Mouse (Mus musculus) limb, embryonic 15.5 days (tissue): ENCODE data around the gene Ifngr2. TPM values are rescaled to one million over a fixed set of nuclear protein-coding genes. Genes with fewer than 3 reads are reported as not detected.

Experiments
- ATAC-seq: fragments of 200-750 bp; cut with Nextera tagmentation; 2 replicates; pipeline ENCODE4 v1.8.0; 2017; ENCODE audit warnings: low read depth, moderate TSS enrichment; ENCODE audit not compliant: insufficient number of reproducible peaks, low FRiP score, low TSS enrichment
- H3K27ac ChIP-seq: fragments of 300-500 bp; sonication (generic); 2 replicates; pipeline ENCODE4 v1.5.1; 2015; ENCODE audit warnings: moderate library complexity, mild to moderate bottlenecking, inconsistent platforms
- H3K27me3 ChIP-seq: fragments of 300-500 bp; sonication (generic); 2 replicates; pipeline ENCODE4 v1.6.1; 2015; ENCODE audit warnings: inconsistent platforms
- H3K36me3 ChIP-seq: fragments of 300-500 bp; sonication (generic); 2 replicates; pipeline ENCODE4 v1.6.1; 2015; ENCODE audit warnings: inconsistent platforms
- H3K4me1 ChIP-seq: fragments of 300-500 bp; sonication (generic); 2 replicates; pipeline ENCODE4 v1.6.1; 2015; ENCODE audit warnings: inconsistent platforms
- H3K4me2 ChIP-seq: fragments of 300-500 bp; sonication (generic); 2 replicates; pipeline ENCODE4 v1.6.1; 2015; ENCODE audit warnings: mild to moderate bottlenecking, inconsistent platforms
- H3K4me3 ChIP-seq: fragments of 300-500 bp; sonication (generic); 2 replicates; pipeline ENCODE4 v1.5.1; 2015; ENCODE audit warnings: mild to moderate bottlenecking, inconsistent platforms
- H3K9ac ChIP-seq: fragments of 300-500 bp; sonication (generic); 2 replicates; pipeline ENCODE4 v1.6.1; 2015; ENCODE audit warnings: inconsistent platforms
- H3K9me3 ChIP-seq: fragments of 300-500 bp; sonication (generic); 2 replicates; pipeline ENCODE4 v1.6.1; 2016; ENCODE audit warnings: inconsistent platforms
- WGBS: fragments of 180-500 bp; shearing (Covaris S2); methylation state at CpG from one replicate; pipeline ENCODE4 v1.1.7; 2015; 5-methylcytosine and 5-hydroxymethylcytosine counted together
- polyA plus RNA-seq: library from polyadenylated mRNA; unstranded; fragments of >200 nt; fragmentation: Nextera tagmentation; extraction: Ambion mirVana; gene quantifications from 2 replicates; pipeline ENCODE4 v1.2.1, GENCODE M21; 2015

Ifngr2 gene
- 56.6 and 67.3 TPM in 2 replicates for polyA plus RNA-seq

DNA sequence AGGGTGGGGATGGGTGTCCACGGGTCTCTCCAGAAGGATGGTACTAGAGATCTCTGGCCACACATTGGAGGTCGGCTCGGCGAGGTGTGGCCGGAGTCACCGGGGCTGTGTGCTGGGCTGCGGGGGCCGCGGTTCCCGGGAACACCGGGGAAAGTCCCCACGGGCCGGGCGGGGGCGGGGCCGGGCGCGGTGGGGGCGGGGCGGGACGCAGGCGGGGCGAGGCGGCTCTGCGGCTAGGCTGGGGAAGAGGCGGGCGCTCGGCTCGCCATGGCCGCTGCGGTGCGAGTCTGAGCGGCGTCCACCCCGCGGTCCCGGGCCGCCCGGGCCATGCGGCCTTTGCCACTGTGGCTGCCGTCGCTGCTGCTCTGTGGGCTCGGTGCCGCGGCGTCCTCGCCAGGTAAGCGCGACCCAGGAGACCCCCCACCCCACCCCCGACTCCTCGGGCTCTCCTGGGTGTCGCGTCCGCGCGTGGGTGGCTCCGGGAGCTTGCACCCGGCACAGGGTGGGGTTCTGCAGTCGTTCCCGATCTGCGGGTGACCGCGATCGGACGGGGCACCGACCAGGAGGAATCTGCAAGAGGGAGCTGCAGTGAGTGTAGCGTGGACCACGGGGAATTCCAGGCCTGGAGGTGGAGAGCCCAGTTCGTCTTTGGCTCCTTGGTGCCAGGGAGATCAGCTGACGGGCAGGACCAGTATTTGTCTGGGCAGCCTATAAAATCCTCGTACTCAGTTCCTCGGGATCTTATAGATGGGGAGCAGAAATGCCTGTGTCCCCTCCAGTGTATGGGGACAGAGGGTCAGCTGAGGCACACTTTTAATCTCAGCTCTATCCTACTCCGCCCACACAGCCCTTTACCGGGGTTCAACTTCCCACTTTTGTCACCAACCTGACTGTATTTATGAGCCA lies at the start of gene Ifngr2:
Gene Ifngr2 (plus strand): TSS at position 237 of the 906 bp plus-strand sequence.
- Histone ChIP-seq H3K9me3 (no peaks in the 10 kb centered on the region), H3K9ac (peak within 1 kb of the TSS; percentile 91), H3K4me1 (peaks cover 32% of the 10 kb centered on the region), H3K27ac (peak within 1 kb of the TSS; percentile 74), H3K27me3 (no peaks in the 10 kb centered on the region), H3K4me3 (peak within 1 kb of the TSS; percentile 89), H3K36me3 (no peaks in the 10 kb centered on the region), H3K4me2 (peak within 1 kb of the TSS; percentile 78)
- ATAC-seq: peak; percentile 84
- under 1% methylated on average over 43 of the region's 74 CpGs for WGBS

- Histone ChIP-seq H3K36me3 (peaks cover 89% of the 10 kb centered on the region), H3K4me1 (no peaks in the 10 kb centered on the region), H3K9ac (no peak overlapping the region), H3K27me3 (no peaks in the 10 kb centered on the region), H3K27ac (no peak overlapping the region), H3K4me2 (no peak overlapping the region), H3K9me3 (no peaks in the 10 kb centered on the region), H3K4me3 (no peak overlapping the region)
- ATAC-seq: no peak
- 93% methylated on average over 7 of the region's 7 CpGs for WGBS
Observed at GRCm38 (mm10) chr16:91498041-91498440, 48.8 kb upstream of the Ifngr2 start.

DNA sequence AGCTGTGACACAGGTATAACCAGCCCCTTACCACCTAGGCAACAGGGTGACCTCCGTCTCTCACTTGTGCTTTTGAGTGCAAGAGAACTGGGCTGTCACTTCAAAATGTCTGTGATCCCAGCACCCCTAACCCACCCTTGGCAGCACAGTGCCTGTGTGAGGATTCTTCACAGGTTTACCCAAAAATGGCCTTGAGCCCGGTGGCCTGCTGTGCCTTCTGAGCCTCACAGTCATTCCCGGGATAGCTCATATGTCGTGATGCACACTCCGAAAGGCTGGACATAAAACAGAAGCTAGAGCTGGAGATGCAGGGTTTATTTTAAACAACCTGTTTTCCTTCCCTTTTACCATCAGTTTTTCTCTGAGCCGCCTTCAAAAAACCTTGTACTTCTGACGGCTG lies 42.2 kb upstream of the Ifngr2 start:
- Histone ChIP-seq H3K9ac (no peak overlapping the region), H3K4me3 (no peak overlapping the region), H3K9me3 (no peaks in the 10 kb centered on the region), H3K27ac (no peak overlapping the region), H3K4me1 (no peaks in the 10 kb centered on the region), H3K4me2 (no peak overlapping the region), H3K27me3 (no peaks in the 10 kb centered on the region), H3K36me3 (peaks cover 81% of the 10 kb centered on the region)
- ATAC-seq: no peak
- 92% methylated on average over 7 of the region's 7 CpGs for WGBS

DNA sequence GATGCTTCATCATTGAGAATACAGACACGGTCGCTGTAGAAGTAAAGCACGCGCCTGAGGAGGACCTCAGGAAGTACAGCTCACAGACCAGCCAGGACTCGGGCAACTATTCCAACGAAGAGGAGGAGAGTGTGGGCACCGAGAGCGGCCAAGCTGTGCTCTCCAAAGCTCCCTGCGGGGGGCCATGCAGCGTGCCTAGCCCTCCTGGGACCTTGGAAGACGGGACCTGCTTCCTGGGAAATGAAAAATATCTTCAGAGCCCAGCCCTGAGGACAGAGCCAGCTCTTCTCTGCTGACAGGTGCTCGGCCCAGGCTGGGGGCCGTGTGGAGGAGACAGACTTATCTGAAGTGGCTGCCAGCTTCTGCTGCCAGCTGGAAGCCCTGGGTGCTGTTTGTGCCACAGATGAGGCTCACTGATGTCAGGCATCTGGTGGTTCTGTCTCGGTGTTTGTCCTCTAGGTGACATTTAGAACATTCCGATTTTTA lies 41.7 kb upstream of the Ifngr2 start:
- no peak overlapping the region for H3K4me3 ChIP-seq
- peaks cover 81% of the 10 kb centered on the region for H3K36me3 ChIP-seq
- no peaks in the 10 kb centered on the region for H3K9me3 ChIP-seq
- no peak overlapping the region for H3K27ac ChIP-seq
- no peak overlapping the region for H3K9ac ChIP-seq
- 88% methylated on average over 15 of the region's 15 CpGs for WGBS
- H3K4me2 ChIP-seq: no peak overlapping the region
- no peaks in the 10 kb centered on the region for H3K4me1 ChIP-seq
- H3K27me3 ChIP-seq: no peaks in the 10 kb centered on the region
- no peak for ATAC-seq

DNA sequence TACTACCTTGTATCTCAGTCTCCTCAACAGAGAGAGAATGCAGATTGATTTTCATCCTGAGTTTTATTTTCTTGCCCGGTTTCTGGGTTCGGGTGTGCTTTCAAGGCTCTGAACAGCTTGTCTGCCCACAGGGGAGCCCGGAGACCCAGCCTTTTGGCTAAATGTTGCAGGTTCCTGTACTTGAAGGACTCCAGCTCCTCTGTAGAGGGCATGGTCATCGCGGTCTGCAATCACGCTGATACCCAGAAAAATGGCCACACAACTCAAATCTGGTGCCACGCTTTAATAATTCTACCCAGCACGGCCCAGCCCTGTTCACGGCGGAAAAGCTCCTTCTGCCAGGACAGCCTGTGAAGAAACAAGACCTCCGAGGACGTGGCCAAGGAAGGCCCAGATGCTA lies 40.5 kb upstream of the Ifngr2 start:
- no peak for ATAC-seq
- WGBS: 91% methylated on average over 12 of the region's 12 CpGs
- Histone ChIP-seq H3K4me3 (no peak overlapping the region), H3K27ac (no peak overlapping the region), H3K4me1 (no peaks in the 10 kb centered on the region), H3K9me3 (no peaks in the 10 kb centered on the region), H3K9ac (no peak overlapping the region), H3K36me3 (peaks cover 69% of the 10 kb centered on the region), H3K4me2 (no peak overlapping the region), H3K27me3 (no peaks in the 10 kb centered on the region)

GRCm38 (mm10) chr16:91512161-91512787 lies 34.6 kb upstream of the Ifngr2 start:
- Histone ChIP-seq H3K36me3 (peaks cover 18% of the 10 kb centered on the region; the same call in 1 of the 2 replicates), H3K9ac (no peak overlapping the region), H3K27me3 (no peaks in the 10 kb centered on the region), H3K4me3 (no peak overlapping the region), H3K27ac (no peak overlapping the region), H3K9me3 (no peaks in the 10 kb centered on the region), H3K4me1 (no peaks in the 10 kb centered on the region), H3K4me2 (no peak overlapping the region)
- no peak for ATAC-seq
- 36% methylated on average over 7 of the region's 7 CpGs for WGBS

DNA sequence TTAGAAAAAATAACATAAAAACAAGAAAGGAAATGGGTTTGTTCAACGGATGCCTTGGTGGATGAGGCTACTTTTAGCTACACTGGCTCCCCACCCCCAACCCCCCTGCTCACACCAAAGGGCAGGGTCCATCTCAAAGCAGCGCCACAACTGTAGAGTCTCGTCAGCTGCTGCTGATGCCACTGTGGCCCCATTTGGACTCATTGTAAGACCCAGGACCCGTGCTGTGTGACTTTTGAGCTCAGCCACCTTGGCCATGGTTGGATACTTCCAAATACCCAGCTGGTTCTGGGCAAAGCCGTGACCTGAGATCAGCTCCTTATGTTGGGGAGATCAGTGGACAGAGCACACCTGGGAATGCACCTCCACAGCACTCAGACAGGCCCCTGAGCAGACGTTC lies 33.8 kb upstream of the Ifngr2 start:
- no peak for ATAC-seq
- no peaks in the 10 kb centered on the region for H3K27me3 ChIP-seq
- peaks cover 12% of the 10 kb centered on the region; the same call in 1 of the 2 replicates for H3K36me3 ChIP-seq
- no peak overlapping the region for H3K27ac ChIP-seq
- H3K9ac ChIP-seq: no peak overlapping the region
- H3K4me1 ChIP-seq: no peaks in the 10 kb centered on the region
- H3K4me3 ChIP-seq: no peak overlapping the region
- no peak overlapping the region for H3K4me2 ChIP-seq
- H3K9me3 ChIP-seq: no peaks in the 10 kb centered on the region
- WGBS: 85% methylated on average over 6 of the region's 6 CpGs

DNA sequence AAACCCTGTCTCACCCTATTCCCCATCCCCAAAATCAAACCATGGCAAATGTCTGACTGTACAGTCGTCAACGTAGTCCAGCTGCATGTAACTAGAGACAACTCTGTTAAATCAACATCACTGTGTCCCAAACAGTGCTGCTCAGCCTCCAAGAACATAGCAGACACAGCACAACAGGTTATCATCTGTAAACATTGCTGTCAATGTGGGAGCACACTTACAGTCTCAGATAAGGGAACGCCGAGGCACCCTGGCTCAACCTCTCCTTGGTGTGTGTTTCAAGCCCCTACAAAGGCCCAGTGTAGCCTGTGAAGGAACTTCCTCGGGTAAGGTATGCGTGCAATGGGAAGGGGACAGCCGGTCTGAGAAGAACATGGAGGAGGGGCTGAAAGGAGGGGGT lies 29.9 kb upstream of the Ifngr2 start:
- Histone ChIP-seq H3K4me2 (no peak overlapping the region), H3K9ac (no peak overlapping the region), H3K4me1 (no peaks in the 10 kb centered on the region), H3K4me3 (no peak overlapping the region), H3K9me3 (no peaks in the 10 kb centered on the region), H3K36me3 (no peaks in the 10 kb centered on the region), H3K27me3 (no peaks in the 10 kb centered on the region), H3K27ac (no peak overlapping the region)
- no peak for ATAC-seq
- WGBS: 79% methylated on average over 7 of the region's 7 CpGs

DNA sequence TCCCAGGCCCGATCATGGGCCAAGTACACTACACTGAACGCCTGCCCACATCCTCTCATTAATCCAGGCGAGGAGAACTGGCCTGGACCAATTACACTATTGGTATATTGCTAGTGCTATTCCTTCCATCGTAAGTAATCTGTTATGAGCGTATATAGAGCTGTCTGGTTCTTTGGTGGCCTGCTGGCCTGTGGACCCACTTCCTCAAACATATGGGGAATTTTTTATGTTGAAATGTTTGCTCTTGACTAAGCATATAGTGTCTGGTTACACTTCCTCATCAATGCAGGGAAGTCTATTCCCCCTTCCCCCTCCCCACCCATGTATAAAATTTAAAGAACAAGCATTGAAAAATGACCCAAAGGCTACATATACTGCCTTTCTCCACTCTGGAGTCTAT lies 24.8 kb upstream of the Ifngr2 start:
- Histone ChIP-seq H3K4me2 (no peak overlapping the region), H3K9ac (no peak overlapping the region), H3K9me3 (no peaks in the 10 kb centered on the region), H3K27ac (no peak overlapping the region; the same call in 1 of the 2 replicates), H3K4me3 (no peak overlapping the region), H3K36me3 (no peaks in the 10 kb centered on the region), H3K27me3 (no peaks in the 10 kb centered on the region), H3K4me1 (no peaks in the 10 kb centered on the region)
- no peak for ATAC-seq
- WGBS: 60% methylated on average over 5 of the region's 5 CpGs

DNA sequence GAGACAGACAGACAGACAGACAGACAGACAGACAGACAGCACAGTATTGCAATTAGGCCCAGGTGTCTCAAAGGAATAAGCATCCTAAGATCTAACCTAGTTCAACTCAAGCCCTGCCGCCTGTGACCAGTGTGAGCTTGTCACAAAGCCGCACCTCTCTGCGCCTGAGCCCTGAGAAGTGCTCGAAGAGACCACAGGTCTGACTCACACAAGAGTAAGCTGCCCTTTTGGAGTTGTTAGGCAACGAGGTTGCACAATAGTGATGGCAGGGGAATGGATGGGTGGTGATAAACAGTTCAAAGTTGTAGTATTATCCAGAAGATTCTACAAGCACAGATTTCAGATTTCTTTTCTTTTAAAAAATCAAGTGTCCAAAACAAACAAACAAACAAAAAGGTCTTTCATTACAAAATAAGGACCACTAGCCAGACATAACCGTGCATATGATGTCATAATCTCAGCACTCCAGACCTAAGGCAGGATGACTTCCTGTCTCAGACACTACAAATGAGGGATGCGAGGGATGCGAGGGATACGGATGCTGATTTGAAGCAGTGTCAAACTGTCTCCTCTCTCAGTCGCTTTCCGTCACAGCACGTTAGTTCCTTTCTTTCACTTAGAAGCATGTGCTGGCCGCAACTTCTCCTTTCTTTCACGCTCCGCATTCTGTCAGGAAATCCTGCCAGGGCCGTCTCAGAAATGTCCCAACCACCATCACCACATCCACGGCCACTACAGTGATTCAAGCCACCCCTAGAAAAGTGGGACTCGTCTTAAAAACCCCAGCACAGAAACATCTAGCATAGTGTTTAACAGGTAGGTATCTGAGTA lies 24.2 kb upstream of the Ifngr2 start:
- no peak overlapping the region; the same call in 1 of the 2 replicates for H3K27ac ChIP-seq
- no peaks in the 10 kb centered on the region for H3K36me3 ChIP-seq
- no peak overlapping the region for H3K9ac ChIP-seq
- peaks cover 4% of the 10 kb centered on the region; the same call in 1 of the 2 replicates for H3K4me1 ChIP-seq
- no peak overlapping the region for H3K4me3 ChIP-seq
- H3K9me3 ChIP-seq: no peaks in the 10 kb centered on the region
- H3K27me3 ChIP-seq: no peaks in the 10 kb centered on the region
- 74% methylated on average over 18 of the region's 18 CpGs for WGBS
- H3K4me2 ChIP-seq: no peak overlapping the region
- ATAC-seq: 0 out of 2 replicates have a peak, but pooled peaks have one; percentile 36

- no peak for ATAC-seq
- Histone ChIP-seq H3K4me3 (no peak overlapping the region), H3K9me3 (no peaks in the 10 kb centered on the region), H3K4me1 (peaks cover 4% of the 10 kb centered on the region; the same call in 1 of the 2 replicates), H3K36me3 (no peaks in the 10 kb centered on the region), H3K4me2 (no peak overlapping the region), H3K9ac (no peak overlapping the region), H3K27ac (no peak overlapping the region), H3K27me3 (no peaks in the 10 kb centered on the region)
- 80% methylated on average over 5 of the region's 5 CpGs for WGBS
Observed at GRCm38 (mm10) chr16:91524206-91524605, 22.7 kb upstream of the Ifngr2 start.
